ENCODE assay signal across 26 mouse cellular contexts in genomic region chr12:40972844-40973243, GRCm38 (mm10). TPM values are rescaled to one million over a fixed set of nuclear protein-coding genes. Genes with fewer than 3 reads are reported as not detected.
DNase-seq lines count a peak whose midpoint lies in the region; ATAC-seq lines count a peak whose summit lies in the region.
"Had no signal": no experiment of that assay in that cellular context is flagged by ENCODE, and none has a peak within 500 bp of the region (broad histone marks: within the 10 kb centered on the region; RNA-seq: fewer than 3 reads in every experiment).

No protein-coding gene starts in this region.

- 84% methylated on average over 3 of the region's 3 CpGs for WGBS in hindbrain, embryonic 10.5 days
- 86% methylated on average over 3 of the region's 3 CpGs for WGBS in embryonic facial prominence, embryonic 10.5 days

- no peaks in the 10 kb centered on the region for H3K27me3 ChIP-seq in hindbrain, embryonic 10.5 days (ENCODE audit: insufficient read depth, poor library complexity, severe bottlenecking)
- no peaks in the 10 kb centered on the region for H3K27me3 ChIP-seq in embryonic facial prominence, embryonic 10.5 days (replicated peaks; ENCODE audit: low read depth, poor library complexity, severe bottlenecking)
- H3K27me3 ChIP-seq: CH12.LX; forebrain, embryonic 13.5 days; megakaryocyte, embryonic 14.5 days; neural tube, embryonic 13.5 days; Patski had no signal

- no peaks in the 10 kb centered on the region for H3K4me1 ChIP-seq in hindbrain, embryonic 10.5 days (replicated peaks)
- no peaks in the 10 kb centered on the region for H3K4me1 ChIP-seq in embryonic facial prominence, embryonic 10.5 days
- H3K4me1 ChIP-seq: forebrain, embryonic 13.5 days; megakaryocyte, embryonic 14.5 days; neural tube, embryonic 13.5 days had no signal

- H3K27ac ChIP-seq in hindbrain, embryonic 10.5 days, result no peak overlapping the region
- no peak overlapping the region for H3K27ac ChIP-seq in embryonic facial prominence, embryonic 10.5 days (replicated peaks)
- H3K27ac ChIP-seq: forebrain, embryonic 13.5 days; hindbrain, embryonic 14.5 days; kidney, postnatal 0 days; liver, embryonic 14.5 days; neural tube, embryonic 13.5 days had no signal

- DNase-seq in cerebellum, adult 18-20 months, result peak; percentile 79 to 85
- peak; percentile 74 to 81 for DNase-seq in cerebellum, postnatal 14 days
- peak; percentile 7 for DNase-seq in layer of hippocampus, adult 9-11 months
- DNase-seq in ovary, postnatal 36 days (ENCODE audit: low spot score), result no peak
- no peak for DNase-seq in hindbrain, embryonic 10.5 days (ENCODE audit: low spot score)
- DNase-seq in embryonic facial prominence, embryonic 10.5 days (ENCODE audit: low spot score), result no peak
- DNase-seq: adrenal gland, adult 2 months; B cell, adult 2 months; embryo, embryonic 11 days; kidney, adult 2 months; lung, embryonic 14.5 days; midbrain, embryonic 14.5 days; right cerebral cortex, postnatal 4 days; thymus, adult 18-20 months; thymus, postnatal 4 days had no signal

- H3K9me3 ChIP-seq in hindbrain, embryonic 10.5 days, result no peaks in the 10 kb centered on the region
- H3K9me3 ChIP-seq in embryonic facial prominence, embryonic 10.5 days, result no peaks in the 10 kb centered on the region
- H3K9me3 ChIP-seq: forebrain, embryonic 13.5 days; G1E; neural tube, embryonic 13.5 days had no signal

- peak; percentile 99 for ATAC-seq in cerebellum, adult (ENCODE audit: insufficient number of reproducible peaks, low FRiP score, low TSS enrichment)
- ATAC-seq: forebrain, embryonic 13.5 days; Patski had no signal

- no peaks in the 10 kb centered on the region for H3K36me3 ChIP-seq in hindbrain, embryonic 10.5 days
- no peaks in the 10 kb centered on the region for H3K36me3 ChIP-seq in embryonic facial prominence, embryonic 10.5 days (replicated peaks)
- H3K36me3 ChIP-seq: G1E; neural tube, embryonic 13.5 days had no signal

- H3K4me3 ChIP-seq in hindbrain, embryonic 10.5 days, result no peak overlapping the region
- H3K4me3 ChIP-seq in embryonic facial prominence, embryonic 10.5 days, result no peak overlapping the region
- H3K4me3 ChIP-seq: forebrain, embryonic 13.5 days; megakaryocyte, embryonic 14.5 days; myocyte; neural tube, embryonic 13.5 days had no signal

RNA-seq across cellular contexts. Expression of gene Immp2l, which starts 51.0 kb away (rescaled TPM):
- polyA plus RNA-seq in hindbrain, embryonic 10.5 days (2016; fragmentation: Nextera tagmentation; extraction: Ambion mirVana), result 6.9 and 9.2 TPM in 2 replicates
- 10.7 and 14.2 TPM in 2 replicates for polyA plus RNA-seq in embryonic facial prominence, embryonic 10.5 days (2016; fragmentation: Nextera tagmentation; extraction: Ambion mirVana)

Comparison
In these comparisons a context has a peak if more than half of its experiments do, and no peak if none do; other contexts are left out.
1. DNase-seq: peak in cerebellum, adult 18-20 months (2 of 2), cerebellum, postnatal 14 days (2 of 2) and layer of hippocampus, adult 9-11 months (single experiment); none in ovary, postnatal 36 days (single experiment), hindbrain, embryonic 10.5 days (single experiment) and embryonic facial prominence, embryonic 10.5 days (single experiment).